Mouse (Mus musculus) kidney, adult 2 months (tissue): ENCODE measurements around the gene Erbb2. TPM values are rescaled to one million over a fixed set of nuclear protein-coding genes. Genes with fewer than 3 reads are reported as not detected.

Source experiments
- DNase-seq: peaks from one replicate; pipeline ENCODE4 v3.0.0; 2021
- H3K27ac ChIP-seq: fragments of 200-500 bp; 2 replicates; pipeline ENCODE4 v1.5.1; 2012; ENCODE audit warnings: low read depth, low read length, control low read depth, inconsistent platforms; ENCODE audit not compliant: insufficient read depth
- H3K27me3 ChIP-seq: fragments of 200-500 bp; replicated peaks from 2 replicates; pipeline ENCODE4 v1.6.1; 2012; ENCODE audit warnings: mild to moderate bottlenecking, moderate library complexity, low read length, inconsistent platforms; ENCODE audit not compliant: control insufficient read depth, insufficient read depth
- H3K36me3 ChIP-seq: fragments of 200-500 bp; 2 replicates; pipeline ENCODE4 v1.6.1; 2012; ENCODE audit warnings: mild to moderate bottlenecking, moderate library complexity, low read length, inconsistent platforms; ENCODE audit not compliant: control insufficient read depth, insufficient read depth
- H3K4me1 ChIP-seq: fragments of 200-500 bp; 2 replicates; pipeline ENCODE4 v1.6.1; 2011; ENCODE audit warnings: low read length; ENCODE audit not compliant: control insufficient read depth, insufficient read depth
- H3K4me3 ChIP-seq: fragments of 200-500 bp; 2 replicates; pipeline ENCODE4 v1.5.1; 2011; ENCODE audit warnings: mild to moderate bottlenecking, low read depth, low read length, control low read depth; ENCODE audit not compliant: insufficient read depth
- CTCF ChIP-seq: fragments of 200-500 bp; conservative IDR thresholded peaks from 2 replicates; pipeline ENCODE4 v1.5.1; 2011; ENCODE audit warnings: low read depth, mild to moderate bottlenecking, control low read depth, low read length, moderate library complexity, mixed read lengths; ENCODE audit not compliant: insufficient read depth, insufficient read length
- POLR2A ChIP-seq: fragments of 200-500 bp; IDR thresholded peaks from one replicate; pipeline ENCODE4 v1.6.1; 2011; ENCODE audit warnings: low read depth, low read length, control low read depth
- WGBS: fragments of 180-500 bp; shearing (Covaris S2); methylation state at CpG from one replicate; pipeline ENCODE4 v1.1.7; 2018; 5-methylcytosine and 5-hydroxymethylcytosine counted together
- polyA plus RNA-seq: library from polyadenylated mRNA; depleted of rRNA; stranded (reverse); fragments of >200 nt; gene quantifications from 2 replicates; pipeline ENCODE4 v1.2.3, GENCODE M21; 2012

Gene Erbb2
- polyA plus RNA-seq, 1 experiment, result 44.8 TPM

- peaks cover 13% of the 10 kb centered on the region for H3K4me1 ChIP-seq
- no peak for TF ChIP-seq POLR2A
- no peak for TF ChIP-seq CTCF
- 94% methylated on average over 4 of the region's 4 CpGs for WGBS
Measured at GRCm38 (mm10) chr11:98392645-98393044, 19.6 kb upstream of the Erbb2 start.

GRCm38 (mm10) chr11:98393317-98393716, 19.0 kb upstream of the Erbb2 start:
- no peak for TF ChIP-seq POLR2A
- TF ChIP-seq CTCF, result no peak
- Histone ChIP-seq H3K27ac (no peak overlapping the region), H3K4me3 (no peak overlapping the region), H3K4me1 (peaks cover 13% of the 10 kb centered on the region), H3K36me3 (no peaks in the 10 kb centered on the region), H3K27me3 (no peaks in the 10 kb centered on the region)
- WGBS, result 78% methylated on average over 6 of the region's 6 CpGs
- no peak for DNase-seq

More at GRCm38 (mm10) chr11:98392645-98393044, 19.6 kb upstream of the Erbb2 start:
- Histone ChIP-seq H3K4me3 (no peak overlapping the region), H3K27ac (no peak overlapping the region), H3K36me3 (no peaks in the 10 kb centered on the region), H3K27me3 (no peaks in the 10 kb centered on the region)
- no peak for DNase-seq

GRCm38 (mm10) chr11:98394301-98394700, 18.0 kb upstream of the Erbb2 start:
- WGBS, result 32% methylated on average over 6 of the region's 6 CpGs
- no peak overlapping the region for H3K27ac ChIP-seq
- peak; percentile 58 for DNase-seq

GRCm38 (mm10) chr11:98395041-98395440, 17.2 kb upstream of the Erbb2 start:
- peak overlapping the region; percentile 70 for H3K27ac ChIP-seq
- whole genome bisulfite sequencing, result 21% methylated on average over 4 of the region's 4 CpGs
- peaks cover 18% of the 10 kb centered on the region for H3K4me1 ChIP-seq
- TF ChIP-seq CTCF, result no peak
- TF ChIP-seq POLR2A, result no peak
- no peaks in the 10 kb centered on the region for H3K27me3 ChIP-seq
- no peak overlapping the region for H3K4me3 ChIP-seq
- no peaks in the 10 kb centered on the region for H3K36me3 ChIP-seq
- peak; percentile 87 for DNase-seq

More at GRCm38 (mm10) chr11:98394301-98394700, 18.0 kb upstream of the Erbb2 start:
- Histone ChIP-seq H3K4me3 (no peak overlapping the region), H3K36me3 (no peaks in the 10 kb centered on the region), H3K4me1 (peaks cover 13% of the 10 kb centered on the region), H3K27me3 (no peaks in the 10 kb centered on the region)
- TF ChIP-seq CTCF (no peak), POLR2A (no peak)

GRCm38 (mm10) chr11:98397946-98398345, 14.3 kb upstream of the Erbb2 start:
- Histone ChIP-seq H3K36me3 (no peaks in the 10 kb centered on the region), H3K27me3 (no peaks in the 10 kb centered on the region), H3K27ac (no peak overlapping the region), H3K4me1 (peaks cover 24% of the 10 kb centered on the region), H3K4me3 (no peak overlapping the region)
- no peak for TF ChIP-seq POLR2A
- no peak for TF ChIP-seq CTCF
- 87% methylated on average over 7 of the region's 7 CpGs for WGBS
- no peak for DNase-seq

- 1% methylated on average over 40 of the region's 40 CpGs for WGBS
- Histone ChIP-seq H3K27ac (peak within 1 kb of the TSS; percentile 100), H3K4me3 (peak within 1 kb of the TSS; percentile 98), H3K27me3 (no peaks in the 10 kb centered on the region), H3K4me1 (peaks cover 11% of the 10 kb centered on the region; the same call in 1 of the 2 replicates), H3K36me3 (no peaks in the 10 kb centered on the region)
- DNase-seq, result peak; percentile 94
- TF ChIP-seq POLR2A, result peak; percentile 25
- no peak for TF ChIP-seq CTCF
Measured at GRCm38 (mm10) chr11:98400161-98400726, 12.0 kb upstream of the Erbb2 start, which contains the start of gene Pgap3. TSS of gene Pgap3 (minus strand) at chr11:98400490.

- peak; percentile 90 for DNase-seq
- H3K4me3 ChIP-seq, result 0 out of 2 replicates have a peak overlapping the region, but pooled peaks have one; percentile 18
- peaks cover 11% of the 10 kb centered on the region; the same call in 1 of the 2 replicates for H3K4me1 ChIP-seq
- no peaks in the 10 kb centered on the region for H3K36me3 ChIP-seq
- no peaks in the 10 kb centered on the region for H3K27me3 ChIP-seq
- H3K27ac ChIP-seq, result peak overlapping the region; percentile 100
- TF ChIP-seq POLR2A, result peak; percentile 62
- TF ChIP-seq CTCF, result no peak
- WGBS, result 22% methylated on average over 3 of the region's 3 CpGs
Measured at GRCm38 (mm10) chr11:98400816-98401215, 11.5 kb upstream of the Erbb2 start.
